Mouse (Mus musculus) kidney, postnatal 10 days (tissue): Measurements from ENCODE around the gene Olfr1238.

ENCODE experiments used
- DNase-seq: peaks from one replicate; pipeline ENCODE4 v3.0.0; 2021; ENCODE audit warnings: mixed read lengths

The Olfr1238 gene

GRCm38 (mm10) chr2:89409576-89409975, at the start of gene Olfr1238:
Olfr1238 (minus strand) TSS chr2:89409676.
- DNase-seq, result no peak

DNA sequence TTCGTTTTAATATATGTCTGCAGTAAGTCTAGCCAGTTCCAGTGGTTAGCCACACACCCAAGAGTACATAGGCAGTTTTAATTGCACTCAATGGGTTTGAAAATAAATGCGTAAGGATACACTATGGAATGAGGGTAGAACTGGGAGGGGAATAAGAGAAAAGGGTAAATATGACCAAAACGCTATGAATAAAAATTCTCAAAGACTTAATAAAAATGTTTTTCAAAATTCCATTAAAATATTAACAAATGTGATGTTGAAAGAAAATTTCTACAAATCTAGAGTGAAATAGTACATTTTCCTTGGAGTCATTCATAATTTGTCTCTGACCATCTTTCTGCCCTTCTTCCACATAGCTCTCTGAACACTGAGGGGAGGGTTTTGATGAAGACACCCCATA, 33.4 kb upstream of the Olfr1238 start, which contains the start of gene Olfr1240:
Olfr1240 (minus strand) TSS at position 101 of the 400 bp plus-strand sequence.
- no peak for DNase-seq

DNA sequence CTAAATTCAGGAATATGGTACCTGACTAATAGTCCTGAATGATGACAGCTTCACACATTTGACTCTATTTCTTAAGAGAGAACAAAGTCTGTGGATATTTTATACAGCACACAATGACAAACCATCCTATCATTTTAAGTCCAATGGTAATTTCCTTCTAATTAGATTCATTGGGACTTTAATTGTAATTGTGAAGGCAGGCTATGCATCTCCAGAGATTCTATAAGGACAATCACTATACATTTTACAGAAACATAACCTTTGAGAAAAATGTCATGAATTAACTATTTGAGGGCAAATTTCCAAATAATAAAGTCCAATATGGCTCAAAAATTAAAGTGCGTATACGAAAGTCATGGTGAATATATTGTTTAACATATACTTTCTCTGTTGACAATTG, 10.8 kb upstream of the Olfr1238 start, which contains the start of gene Olfr1239:
Olfr1239 (minus strand) TSS at position 101 of the 400 bp plus-strand sequence.
- DNase-seq, result no peak

DNA sequence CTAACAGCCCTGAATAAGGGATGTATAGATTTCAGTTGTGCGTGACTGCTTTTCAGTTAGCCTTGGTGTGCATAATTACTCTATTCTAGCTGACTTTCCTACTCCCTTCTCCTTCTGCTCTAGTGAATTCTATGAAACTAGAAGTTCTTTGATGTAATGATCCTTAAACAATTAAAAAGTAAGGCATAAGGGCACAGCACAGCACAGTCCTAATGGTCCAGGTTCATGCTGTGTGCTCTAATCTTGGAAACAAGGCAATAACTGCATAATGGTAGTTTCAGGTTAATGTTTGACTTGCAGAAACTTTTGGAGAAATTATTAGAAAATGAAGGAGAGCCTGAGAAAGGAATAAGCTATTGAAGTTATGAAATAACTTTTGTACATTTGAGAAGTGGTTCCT, 5.1 kb upstream of the Olfr1238 start:
- DNase-seq, result no peak

DNA sequence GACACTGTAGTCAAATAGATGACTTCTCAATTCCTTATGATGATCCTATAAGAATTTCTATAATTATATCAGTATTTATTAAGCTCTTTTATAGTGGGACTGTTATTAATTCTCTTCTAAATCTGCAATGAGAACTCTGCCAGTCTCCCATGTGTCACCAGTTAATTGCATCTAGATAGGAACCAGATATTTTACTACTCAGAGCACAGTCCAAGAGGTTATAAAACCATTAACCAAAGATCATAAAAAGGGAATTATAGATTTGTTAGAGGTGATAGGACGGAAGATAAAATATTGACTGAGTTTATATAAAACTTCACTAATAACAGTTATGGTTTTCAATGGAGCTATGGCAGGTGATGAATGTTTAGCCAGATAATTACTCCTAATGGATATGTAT, 8.6 kb downstream of the Olfr1238 start:
- DNase-seq, result no peak

DNA sequence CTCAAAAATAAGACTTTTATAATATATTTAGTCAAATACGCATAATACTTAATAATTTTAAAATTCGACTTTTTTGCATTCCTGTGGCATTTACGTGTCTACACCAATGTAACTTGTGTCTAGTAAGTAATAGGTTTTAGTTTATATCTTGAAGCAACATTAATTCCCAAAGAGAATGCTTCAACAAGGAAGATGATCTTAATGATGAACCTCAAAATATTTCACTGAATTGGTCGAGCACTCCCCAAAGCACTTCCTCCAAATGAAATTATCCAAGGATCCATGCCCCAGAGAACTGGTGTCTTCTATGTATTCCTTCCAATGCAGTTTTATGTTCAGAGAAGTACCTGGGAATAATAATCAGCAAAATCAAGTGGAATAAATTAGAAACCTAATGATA, 44.7 kb downstream of the Olfr1238 start, which contains the start of gene Olfr1234:
Olfr1234 (minus strand) TSS at position 101 of the 400 bp plus-strand sequence.
- no peak for DNase-seq
